Mouse (Mus musculus) erythroblast, embryonic 14.5 days (primary cell): ENCODE measurements around the gene Hist1h2ap.

Experiments
- GATA1 ChIP-seq: IDR thresholded peaks from 2 replicates; pipeline ENCODE4 v1.6.1; 2012; ENCODE audit warnings: low read length, inconsistent platforms, mixed read lengths
- TAL1 ChIP-seq: IDR thresholded peaks from 3 replicates; pipeline ENCODE4 v1.6.1; 2012; ENCODE audit warnings: low read length, inconsistent platforms, mixed read lengths

GRCm38 (mm10) chr13:21828511-21828910 is 4.8 kb downstream of the Hist1h2ap start:
- no peak for TF ChIP-seq GATA1
- TF ChIP-seq TAL1 = no peak
